Mouse (Mus musculus): ENCODE results near the gene Slc35b4. TPM values are rescaled to one million over a fixed set of nuclear protein-coding genes. Genes with fewer than 3 reads are reported as not detected.

Slc35b4 gene
- polyA plus RNA-seq, 1 experiment: 13.8 TPM

DNA sequence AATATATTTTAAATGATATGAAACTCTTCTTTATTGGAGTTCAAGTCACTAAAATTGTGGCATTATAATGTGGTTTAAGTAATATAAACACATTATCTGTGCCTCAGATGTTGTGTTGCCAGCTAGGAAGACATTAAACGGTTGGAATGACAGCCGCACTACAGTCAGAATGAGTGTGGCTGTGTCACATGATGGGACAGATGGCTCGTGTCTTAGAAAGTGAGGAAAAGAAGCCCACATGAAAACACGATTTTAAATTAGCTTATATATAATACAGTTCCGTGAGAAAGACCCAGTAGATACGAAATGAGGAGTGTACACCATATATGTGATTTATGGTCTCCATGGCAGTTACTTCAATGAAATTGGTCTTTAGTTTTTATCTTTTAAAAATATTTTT is 65.5 kb downstream of the Slc35b4 start:
- no peak overlapping the region for H3K27ac ChIP-seq (replicated peaks; ENCODE audit: low read depth, low read length)
- no peak overlapping the region for H3K4me3 ChIP-seq (ENCODE audit: insufficient read depth, low read depth, low read length)
- no peaks in the 10 kb centered on the region for H3K4me1 ChIP-seq (ENCODE audit: control insufficient read depth, insufficient read depth, insufficient read length, low read length)

DNA sequence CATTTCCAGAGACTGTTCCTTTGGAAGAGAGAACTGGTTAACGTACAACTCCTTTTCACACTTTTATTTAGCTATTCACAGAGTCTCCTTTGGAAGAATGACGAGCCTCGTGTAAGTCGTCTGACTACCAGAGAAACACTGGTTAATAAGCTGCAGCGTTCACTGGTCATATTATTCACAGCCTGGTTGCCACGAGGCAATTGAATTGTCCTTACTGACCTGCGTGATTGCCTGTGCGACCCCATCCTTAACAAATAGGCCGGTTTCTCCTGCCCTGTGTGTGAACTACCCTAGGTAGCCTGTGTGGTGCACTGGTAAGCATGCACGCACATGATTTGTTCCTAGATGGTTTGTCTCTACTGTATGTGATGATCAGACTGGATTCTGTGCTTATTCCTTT is 66.3 kb downstream of the Slc35b4 start:
- H3K4me3 ChIP-seq (ENCODE audit: insufficient read depth, low read depth, low read length): no peak overlapping the region
- H3K27ac ChIP-seq (replicated peaks; ENCODE audit: low read depth, low read length): no peak overlapping the region
- H3K4me1 ChIP-seq (ENCODE audit: control insufficient read depth, insufficient read depth, insufficient read length, low read length): no peaks in the 10 kb centered on the region

Other genes starting within 250 kb of the Slc35b4 start
- gene Lrguk, start 147.7 kb downstream of the Slc35b4 start, polyA plus RNA-seq (2012; ENCODE audit: insufficient read depth, insufficient read length, missing spikeins): not detected in 2 replicates
- gene Akr1b3, start 140.4 kb upstream of the Slc35b4 start, polyA plus RNA-seq (2012; ENCODE audit: insufficient read depth, insufficient read length, missing spikeins): 184 and 185 TPM in 2 replicates
- gene Akr1b8, start 177.0 kb upstream of the Slc35b4 start, polyA plus RNA-seq (2012; ENCODE audit: insufficient read depth, insufficient read length, missing spikeins): 33.7 and 37.4 TPM in 2 replicates
- gene Akr1b10, start 207.1 kb upstream of the Slc35b4 start, polyA plus RNA-seq (2012; ENCODE audit: insufficient read depth, insufficient read length, missing spikeins): 112 and 116 TPM in 2 replicates
- not detected in 2 replicates for gene Akr1b7, start 235.2 kb upstream of the Slc35b4 start, polyA plus RNA-seq (2012; ENCODE audit: insufficient read depth, insufficient read length, missing spikeins)